Mouse (Mus musculus) layer of hippocampus, adult 2 months (tissue): ENCODE measurements at regions not wholly inside any gene's neighbourhood (a gene's known extent, or its start where the extent isn't known, plus 50 kb on each side); places are given as distances from the start of the nearest gene placed in this dataset.

Experiments used
- DNase-seq, 2 experiments: peaks; one replicate each; pipeline ENCODE4 v3.0.0; 2022; ENCODE audit warnings: low spot score in 2 of 2
- H3K27ac ChIP-seq: fragments of 200-600 bp; 2 replicates; pipeline ENCODE4 v1.8.1; 2022
- H3K4me3 ChIP-seq: fragments of 200-600 bp; 2 replicates; pipeline ENCODE4 v1.8.1; 2022; ENCODE audit warnings: mild to moderate bottlenecking
- CTCF ChIP-seq: fragments of 200-600 bp; conservative IDR thresholded peaks from 2 replicates; pipeline ENCODE4 v1.8.1; 2022; ENCODE audit warnings: antibody characterized with exemption, mild to moderate bottlenecking, moderate library complexity

DNA sequence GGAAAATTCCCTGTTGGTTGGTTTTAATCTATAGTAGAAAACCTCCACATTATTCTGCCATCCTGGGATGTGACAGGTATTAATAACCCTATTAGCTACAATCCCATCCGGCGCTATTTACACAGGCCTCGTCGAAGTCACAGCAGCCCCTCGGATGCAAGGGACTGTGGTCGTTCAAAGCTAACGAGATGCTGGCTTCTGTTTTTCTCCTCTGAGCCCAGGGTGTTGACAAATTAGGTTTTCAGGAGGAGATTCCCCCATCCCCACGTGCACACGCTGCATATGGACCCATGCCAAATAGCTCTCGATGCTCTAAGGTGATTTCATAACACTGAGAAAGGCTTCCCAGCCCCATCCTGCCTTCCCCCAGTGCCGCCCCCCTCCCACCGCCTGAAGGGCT lies 188.7 kb upstream of the Nxpe4 start:
- no peak for TF ChIP-seq CTCF
- no peak overlapping the region for H3K27ac ChIP-seq
- DNase-seq: no peak
- no peak overlapping the region for H3K4me3 ChIP-seq

DNA sequence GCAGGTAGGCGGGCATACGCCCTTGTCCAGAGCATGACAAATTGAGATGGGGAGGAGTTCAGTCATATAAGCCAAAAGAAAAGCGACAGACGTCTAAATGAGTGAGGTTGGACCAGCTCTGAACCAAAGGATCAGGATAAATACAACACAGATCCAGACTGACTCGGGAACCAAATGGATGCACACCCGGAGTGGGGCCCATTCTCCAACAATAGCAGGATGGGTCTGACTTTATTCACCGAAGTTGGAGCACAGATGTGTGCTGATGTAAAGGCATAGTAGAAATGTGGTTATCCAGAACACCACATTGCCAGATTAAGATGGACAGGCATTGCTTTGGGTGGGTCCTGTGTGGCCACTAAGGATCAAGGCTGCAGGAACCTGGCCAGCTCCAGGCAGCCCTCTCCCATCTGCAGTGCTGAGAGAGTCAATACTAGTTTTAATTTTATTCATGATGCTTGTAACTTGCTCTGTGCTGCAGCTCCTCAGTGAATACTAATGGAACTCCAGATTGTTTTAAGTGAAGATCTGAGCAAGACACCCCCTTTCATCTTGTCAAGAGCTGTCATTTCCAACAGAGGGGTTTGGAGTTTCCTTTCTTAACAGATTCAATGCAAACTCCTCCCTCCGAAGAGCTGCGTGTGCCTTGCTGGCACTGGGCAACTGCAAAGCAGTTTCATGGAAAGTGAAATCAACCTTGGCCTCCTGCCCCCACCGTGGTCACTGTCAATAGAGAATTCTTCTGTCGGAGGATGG lies 176.3 kb upstream of the Nxpe4 start:
- no peak for TF ChIP-seq CTCF
- Histone ChIP-seq H3K27ac (peak overlapping the region; percentile 48), H3K4me3 (no peak overlapping the region)
- DNase-seq: peak in 1 of 2 experiments; percentile 48

DNA sequence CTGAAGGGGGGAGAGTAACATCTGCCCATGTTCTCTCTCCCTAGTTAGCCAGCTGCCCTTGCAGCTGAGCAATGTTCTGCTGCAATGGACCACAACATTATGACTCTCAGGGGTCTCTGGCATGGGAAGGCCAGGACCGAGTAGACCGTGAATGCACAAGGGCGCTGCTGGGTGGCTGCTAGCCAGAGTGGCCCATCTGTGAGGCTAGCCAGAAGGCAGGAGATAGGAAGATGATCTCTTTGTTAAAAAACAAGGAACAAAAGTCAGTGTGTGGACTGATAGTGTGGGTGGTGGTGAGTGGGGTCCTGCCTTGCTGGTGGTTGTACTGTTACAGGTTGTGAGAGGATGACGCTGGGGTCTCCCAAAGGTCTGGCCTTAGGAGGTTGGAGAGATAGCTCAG lies 174.6 kb upstream of the Nxpe4 start:
- Histone ChIP-seq H3K4me3 (no peak overlapping the region), H3K27ac (no peak overlapping the region)
- no peak for TF ChIP-seq CTCF
- DNase-seq: no peak

DNA sequence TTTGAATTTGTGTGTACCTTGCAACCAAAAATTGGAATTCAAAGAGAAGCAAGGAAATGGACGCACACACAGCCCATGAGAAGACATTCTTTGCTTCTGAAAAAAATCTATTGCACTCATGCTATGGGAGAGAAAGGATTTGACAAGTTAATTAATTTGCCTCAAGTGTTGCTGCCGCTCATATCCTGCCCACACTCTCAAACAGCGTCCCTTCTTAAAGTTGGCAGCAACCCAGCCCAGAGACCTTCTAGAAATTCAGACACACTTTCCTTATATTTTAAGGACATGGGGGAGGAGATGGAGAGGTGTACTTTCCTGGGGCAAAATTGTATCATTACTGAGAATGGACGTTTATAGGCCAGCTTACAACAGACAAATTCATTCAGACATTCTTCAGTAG lies 167.2 kb upstream of the Nxpe4 start:
- Histone ChIP-seq H3K4me3 (no peak overlapping the region), H3K27ac (no peak overlapping the region)
- DNase-seq: no peak
- TF ChIP-seq CTCF: no peak

DNA sequence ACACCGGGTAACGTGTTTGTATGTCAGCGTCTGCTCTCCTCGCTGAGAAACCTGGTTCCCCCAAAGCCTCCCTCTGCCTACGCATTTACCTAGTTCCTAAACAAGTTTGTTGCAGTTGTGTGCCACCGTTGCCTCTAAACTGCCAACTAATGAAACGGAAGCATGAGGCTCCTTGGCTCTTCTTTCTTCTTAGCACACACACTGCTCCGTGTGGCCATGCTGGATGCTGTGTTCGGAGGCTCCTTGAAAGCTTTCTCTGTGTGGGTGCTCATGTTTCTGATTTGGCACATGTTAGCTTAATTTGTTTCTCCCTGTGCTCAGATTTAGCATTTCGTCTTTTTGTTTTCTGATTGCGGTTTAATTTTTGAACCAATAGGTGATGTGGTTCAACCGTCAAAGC lies 162.2 kb upstream of the Nxpe4 start:
- H3K27ac ChIP-seq: peak overlapping the region; percentile 18; the same call in 1 of the 2 replicates

DNA sequence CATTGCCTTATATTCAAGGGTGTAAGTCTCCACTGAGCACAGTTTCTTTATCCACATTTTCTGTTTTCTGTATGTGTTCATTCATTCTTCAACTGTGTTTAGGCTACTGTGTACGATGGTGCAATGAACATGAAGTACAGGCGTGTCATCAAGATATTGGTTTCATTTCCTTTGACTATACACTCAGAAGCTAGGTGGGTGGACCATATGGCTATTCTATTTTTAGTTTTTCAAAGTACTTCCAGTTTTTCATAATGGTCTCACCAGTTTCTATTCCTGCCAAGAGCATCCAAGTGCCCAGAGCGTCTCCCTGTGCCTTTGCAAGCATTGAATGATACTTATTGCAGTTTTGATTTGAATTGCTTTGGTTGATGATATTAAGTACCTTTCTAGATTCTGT lies 132.8 kb upstream of the Nxpe4 start:
- peak overlapping the region; percentile 55; the same call in 1 of the 2 replicates for H3K27ac ChIP-seq
- no peak overlapping the region for H3K4me3 ChIP-seq
- peak; percentile 21 to 33 for DNase-seq
- TF ChIP-seq CTCF: no peak

More for the DNA sequence above, 162.2 kb upstream of the Nxpe4 start:
- H3K4me3 ChIP-seq: no peak overlapping the region
- no peak for TF ChIP-seq CTCF
- DNase-seq: peak in 1 of 2 experiments; percentile 34

DNA sequence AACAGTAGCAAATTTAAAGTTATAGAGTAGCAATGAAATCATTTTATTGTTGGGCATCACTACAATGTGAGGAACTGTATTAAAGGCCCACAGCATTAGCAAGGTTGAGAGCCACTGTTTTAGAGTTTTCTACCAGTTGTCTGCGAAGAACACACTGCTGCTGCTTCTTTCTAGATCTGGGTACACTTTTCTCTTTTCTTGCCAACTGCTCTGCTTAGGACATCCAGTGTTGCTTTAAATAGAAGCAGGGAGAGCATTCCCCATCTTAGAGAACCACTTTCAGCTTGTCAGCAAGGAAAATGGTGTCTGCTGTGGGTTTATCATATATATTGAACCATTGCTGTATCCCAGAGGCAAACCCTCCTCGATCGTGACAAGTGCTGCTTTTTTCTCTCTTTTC lies 131.0 kb upstream of the Nxpe4 start:
- Histone ChIP-seq H3K4me3 (no peak overlapping the region), H3K27ac (no peak overlapping the region)
- no peak for DNase-seq
- no peak for TF ChIP-seq CTCF

DNA sequence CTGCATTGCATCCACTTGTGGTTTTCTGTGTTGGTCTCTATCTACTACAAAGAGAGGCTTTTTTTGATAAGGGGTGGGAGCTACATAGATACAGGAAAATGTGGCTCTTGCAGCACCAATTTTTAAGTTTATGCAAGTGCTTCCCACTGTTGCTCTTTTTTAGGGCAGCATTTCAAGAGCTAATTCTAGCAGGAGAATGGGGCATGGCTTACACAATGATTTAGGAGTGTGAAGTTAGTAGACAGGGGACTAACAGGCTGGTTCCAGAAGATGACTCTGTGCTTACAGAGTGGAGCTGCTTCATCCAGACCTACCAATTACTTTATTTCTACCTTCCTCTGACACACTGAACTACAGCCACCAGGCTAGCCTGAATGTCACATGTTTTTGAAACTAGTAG lies 125.9 kb upstream of the Nxpe4 start:
- no peak overlapping the region for H3K27ac ChIP-seq
- no peak for TF ChIP-seq CTCF
- DNase-seq: no peak
- H3K4me3 ChIP-seq: no peak overlapping the region

DNA sequence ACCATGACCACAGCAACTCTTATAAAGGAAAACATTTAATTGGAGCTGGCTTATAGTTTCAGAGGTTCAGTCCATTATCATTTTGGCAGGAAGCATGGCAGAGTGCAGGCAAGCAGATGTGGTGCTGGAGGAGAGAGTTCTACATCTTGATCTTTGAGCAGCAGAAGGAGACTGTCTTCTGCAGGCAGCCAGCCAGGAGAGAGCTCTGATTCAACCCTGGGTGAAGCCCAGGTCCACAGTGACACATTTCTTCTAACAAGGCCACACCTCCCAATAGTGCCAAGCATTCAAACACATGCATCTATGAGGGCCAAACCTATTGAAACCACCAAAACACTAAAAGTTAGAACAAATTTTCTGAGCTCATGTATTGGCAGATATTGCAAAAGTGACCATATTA lies 117.0 kb upstream of the Nxpe4 start:
- no peak for DNase-seq
- Histone ChIP-seq H3K27ac (no peak overlapping the region), H3K4me3 (no peak overlapping the region)
- no peak for TF ChIP-seq CTCF

DNA sequence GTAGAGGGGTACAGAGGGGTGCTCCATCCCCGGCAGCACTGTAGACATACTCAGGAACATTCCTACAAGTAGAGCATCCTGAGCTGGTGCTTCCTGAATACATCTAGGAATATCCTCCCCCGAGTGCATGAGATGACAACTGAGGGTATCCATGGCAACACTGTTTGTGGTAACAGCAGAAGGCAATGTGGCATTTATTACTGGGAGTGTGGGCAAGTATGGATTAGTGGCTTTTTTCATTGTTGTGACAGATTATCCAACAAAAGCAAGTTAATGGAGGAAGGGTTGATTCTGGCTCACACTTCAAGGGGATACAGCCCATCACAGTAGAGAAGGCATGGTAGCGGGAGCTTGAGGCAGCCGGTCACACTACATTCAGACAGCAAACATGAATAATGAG lies 114.0 kb upstream of the Nxpe4 start:
- H3K4me3 ChIP-seq: no peak overlapping the region
- peak in 1 of 2 experiments; percentile 83 for DNase-seq
- peak overlapping the region; percentile 56; the same call in 1 of the 2 replicates for H3K27ac ChIP-seq
- no peak for TF ChIP-seq CTCF

DNA sequence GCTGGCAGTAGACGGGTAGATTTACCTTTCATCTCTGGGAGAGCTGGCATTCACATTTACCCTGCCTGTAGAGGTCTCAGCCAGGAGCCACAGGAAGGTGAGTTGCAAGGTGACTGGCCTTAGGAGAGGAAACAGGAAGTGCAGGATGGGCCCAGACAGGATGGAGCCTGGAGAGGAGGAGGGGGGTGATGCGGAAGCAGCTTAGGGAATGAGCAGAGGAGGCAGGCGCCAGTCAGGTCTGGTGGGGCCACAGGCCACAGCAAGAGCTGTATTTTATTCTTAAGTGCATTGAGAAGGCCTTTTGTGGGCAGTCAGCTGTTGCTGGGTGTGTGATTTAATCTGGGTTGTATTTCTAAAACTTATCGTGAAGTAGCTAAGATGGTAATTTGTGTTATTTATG lies 108.2 kb upstream of the Nxpe4 start:
- no peak for TF ChIP-seq CTCF

DNA sequence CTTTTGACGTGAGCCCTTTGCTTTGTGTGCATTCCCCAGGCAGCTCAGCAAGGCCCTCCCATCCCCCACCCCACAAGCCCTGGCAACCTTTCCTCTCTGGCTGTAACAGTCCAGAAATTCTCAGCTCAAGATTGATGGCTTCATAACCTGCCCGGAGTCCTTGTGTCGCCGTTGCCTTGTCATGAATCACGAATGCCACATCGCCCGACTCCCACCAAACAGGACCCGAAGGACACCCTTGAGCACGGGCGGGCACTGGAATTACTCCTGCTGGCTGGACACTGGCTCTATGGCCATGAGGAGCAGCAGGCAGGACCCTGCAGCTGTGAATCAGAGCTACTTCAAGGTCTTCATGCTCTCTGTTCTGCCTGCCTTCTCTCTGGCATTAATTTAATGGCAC lies 106.6 kb upstream of the Nxpe4 start:
- TF ChIP-seq CTCF: no peak
- Histone ChIP-seq H3K4me3 (no peak overlapping the region), H3K27ac (no peak overlapping the region)
- DNase-seq: no peak

More for the DNA sequence above, 108.2 kb upstream of the Nxpe4 start:
- Histone ChIP-seq H3K27ac (no peak overlapping the region), H3K4me3 (no peak overlapping the region)
- no peak for DNase-seq

DNA sequence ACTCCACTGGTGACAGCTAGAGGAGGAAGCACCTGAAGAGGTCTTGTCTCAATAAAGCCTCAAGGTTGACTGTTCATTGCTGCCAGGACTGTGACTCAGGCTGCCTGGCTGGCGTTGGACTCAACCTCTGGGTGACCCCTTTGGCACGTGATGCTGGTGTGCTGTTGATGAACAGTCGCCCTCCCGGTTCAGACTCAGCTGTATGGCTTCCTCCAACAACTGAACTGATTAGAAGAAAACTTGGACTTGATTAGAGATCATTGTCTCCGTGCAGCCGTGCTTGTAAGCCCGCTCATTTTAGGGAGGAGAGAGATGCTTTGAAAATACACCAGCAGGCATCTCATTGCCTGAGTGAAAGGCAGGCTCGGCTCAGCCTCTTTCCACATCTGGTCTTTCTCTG lies 103.2 kb upstream of the Nxpe4 start:
- no peak overlapping the region for H3K4me3 ChIP-seq
- no peak overlapping the region for H3K27ac ChIP-seq
- no peak for TF ChIP-seq CTCF
- no peak for DNase-seq

DNA sequence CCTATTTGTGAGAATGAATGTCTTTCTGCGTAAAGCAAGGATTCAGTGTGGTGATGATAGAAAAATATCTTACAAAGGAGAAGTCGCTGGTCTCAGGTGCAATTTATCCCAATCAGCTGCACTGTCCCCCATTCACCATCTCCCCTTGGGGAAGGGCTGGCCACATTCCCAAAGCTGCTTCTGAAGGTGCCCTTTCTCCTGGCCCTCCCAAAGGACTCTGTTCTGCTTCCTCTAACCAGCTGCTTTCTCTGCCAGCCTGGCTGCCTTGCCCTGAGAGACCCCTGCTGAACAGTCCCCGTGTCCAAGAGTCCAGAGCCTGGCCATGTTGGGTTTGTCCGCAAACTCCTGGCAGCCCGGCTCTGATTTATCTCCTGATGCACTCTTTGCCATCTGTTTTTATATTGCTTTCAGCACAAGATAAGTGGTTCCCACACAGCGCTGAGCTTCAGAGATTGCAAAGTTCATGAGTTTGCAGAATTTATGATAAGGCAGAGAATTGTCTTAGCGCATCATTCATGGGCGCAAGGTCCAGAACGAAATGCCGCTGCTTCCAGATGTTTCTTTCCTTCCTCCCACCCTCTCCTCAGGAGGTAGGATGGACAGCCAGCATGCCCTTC lies 102.2 kb upstream of the Nxpe4 start:
- Histone ChIP-seq H3K27ac (no peak overlapping the region), H3K4me3 (no peak overlapping the region)
- no peak for TF ChIP-seq CTCF
- no peak for DNase-seq
